Mouse (Mus musculus) layer of hippocampus, postnatal 36 days (tissue): ENCODE measurements at regions not wholly inside any gene's neighbourhood (a gene's known extent, or its start where the extent isn't known, plus 50 kb on each side); places are given as distances from the start of the nearest gene placed in this dataset.
A peak's percentile ranks its signal among the peaks of the same experiment; 100 is the strongest.
"Not testable (repeated sequence)": the region's sequence is repeated elsewhere in the genome, so short reads cannot be mapped to it uniquely, and the experiment has no call there.

Experiments
- DNase-seq, 2 experiments: peaks; one replicate each; pipeline ENCODE4 v3.0.0; 2022

DNA sequence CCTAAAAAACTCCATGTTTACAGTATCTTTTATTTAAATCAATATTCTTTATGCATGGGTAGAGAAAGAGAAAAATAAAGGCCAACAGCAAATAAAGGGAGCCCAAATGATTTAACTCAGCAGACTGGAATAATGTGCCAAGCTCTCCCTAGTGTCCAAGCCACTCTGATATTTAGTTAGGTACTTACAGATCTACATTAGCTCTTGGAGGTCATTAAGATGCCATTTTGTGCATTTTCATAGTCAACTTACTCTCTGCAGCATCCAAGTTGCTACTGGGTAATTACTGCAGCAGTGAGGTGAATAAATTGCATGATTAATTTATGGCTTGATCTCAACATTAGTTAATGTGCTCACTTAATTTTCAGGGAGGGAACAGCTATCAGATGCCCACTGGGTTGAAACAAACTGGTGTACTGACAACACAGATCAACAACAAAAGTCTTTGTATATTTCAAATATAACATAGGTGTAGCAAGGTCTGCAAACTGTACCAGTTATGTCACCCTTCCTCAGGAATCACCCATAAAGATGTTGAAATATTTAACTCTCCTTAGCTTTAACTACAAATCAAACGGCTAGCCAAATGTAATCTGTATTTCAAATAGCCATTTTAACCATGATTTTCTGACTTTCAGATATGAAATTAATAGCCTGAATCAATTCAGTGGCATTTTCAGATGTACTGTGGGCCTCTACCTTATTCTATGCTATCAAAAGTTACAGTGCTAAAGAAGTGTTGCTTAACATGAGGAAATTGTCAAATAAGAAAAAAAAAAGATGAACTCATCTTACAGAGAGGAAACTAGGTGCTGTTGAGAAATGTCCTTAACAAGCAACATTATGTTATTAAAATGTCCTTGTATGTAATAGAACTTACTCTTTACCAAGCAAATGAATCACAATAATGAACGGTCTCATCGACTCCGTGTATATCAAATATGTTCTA is 163.8 kb upstream of the Hapln1 start:
- DNase-seq = no peak

DNA sequence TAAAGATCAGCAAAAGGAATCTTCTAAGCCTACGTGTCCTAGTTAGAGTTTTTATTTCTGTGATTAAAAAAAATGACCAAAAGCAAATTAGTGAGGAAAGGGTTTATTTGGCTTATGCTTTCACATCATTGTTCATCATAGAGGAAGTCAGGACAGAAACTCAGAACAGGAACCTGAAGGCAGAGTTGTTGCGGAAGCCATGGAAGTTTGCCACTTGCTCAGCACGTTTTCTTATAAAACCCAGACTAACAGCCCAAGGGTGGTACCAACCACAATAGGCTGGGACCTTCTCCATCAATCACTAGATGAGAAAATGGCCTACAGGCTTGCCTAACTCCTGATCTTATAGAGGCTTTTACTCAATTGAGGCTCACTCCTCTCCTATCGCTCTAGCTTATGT is 161.2 kb upstream of the Hapln1 start:
- no peak for DNase-seq

DNA sequence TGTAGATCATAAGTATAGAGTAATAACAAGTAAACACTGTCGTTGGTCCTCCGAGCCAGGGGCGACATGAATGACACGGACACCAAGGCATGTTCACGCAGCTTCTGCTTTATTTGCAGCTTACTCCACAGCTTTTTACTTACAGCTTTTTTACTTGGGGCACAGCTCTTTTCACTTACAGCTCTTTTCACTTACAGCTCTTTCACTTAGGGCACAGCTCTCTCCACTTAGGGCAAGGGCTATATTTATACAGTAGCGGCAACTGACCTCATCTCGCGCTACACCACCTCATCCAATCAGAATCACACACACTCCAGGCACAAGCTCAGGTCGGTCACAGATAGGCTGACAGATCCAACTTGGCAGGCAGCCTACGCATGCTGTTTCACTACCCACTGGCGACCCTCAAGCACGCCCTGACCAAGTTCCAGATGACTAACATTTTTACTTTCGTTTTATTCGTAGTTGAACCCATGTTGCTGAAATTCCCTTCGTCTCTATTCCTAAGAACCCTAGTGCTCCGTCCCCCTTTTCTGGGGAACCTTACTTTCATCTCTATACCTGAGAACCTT is 155.9 kb upstream of the Hapln1 start:
- DNase-seq = not testable (repeated sequence)

- DNase-seq = peak; percentile 5 to 9
These were observed 154.9 kb upstream of the Hapln1 start for GRCm38 (mm10) chr13:89384598-89385145.

DNA sequence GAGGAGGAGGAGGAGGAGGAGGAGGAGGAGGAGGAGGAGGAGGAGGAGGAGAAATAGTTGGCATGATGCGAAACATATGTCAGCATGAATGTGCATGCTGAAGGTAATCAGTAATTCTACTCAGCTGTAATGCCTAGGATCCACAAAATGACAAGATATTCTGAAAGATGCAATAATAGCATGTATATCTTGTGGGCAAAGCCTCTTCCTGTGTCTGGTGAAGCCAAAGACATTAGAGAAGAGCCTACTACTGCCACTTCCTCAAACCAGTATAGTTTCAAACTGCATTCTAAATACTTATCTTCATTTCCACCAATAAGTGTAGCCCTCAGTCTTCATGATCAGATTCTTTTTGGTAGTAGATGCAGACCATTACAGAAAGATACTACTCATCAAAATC is 152.2 kb upstream of the Hapln1 start:
- DNase-seq = no peak

DNA sequence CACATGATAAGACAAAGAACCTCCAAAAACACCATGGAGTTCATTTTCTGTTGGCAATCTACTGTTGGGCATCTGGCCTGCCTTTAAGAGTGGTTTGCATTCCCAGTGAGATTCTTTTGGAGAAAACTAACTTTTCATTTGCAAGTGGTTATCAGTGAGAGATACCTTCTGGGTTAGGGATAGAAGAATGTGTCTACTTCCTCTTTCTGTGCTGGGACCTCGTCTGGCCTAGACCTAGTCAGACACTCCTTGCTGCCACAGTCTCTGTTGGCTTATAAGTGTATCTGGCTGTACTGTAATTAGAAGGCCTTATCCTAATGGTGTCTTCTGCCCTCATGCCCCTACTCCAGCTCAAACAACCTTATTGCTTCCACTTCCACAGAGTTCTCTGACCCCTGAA is 150.4 kb upstream of the Hapln1 start:
- no peak for DNase-seq

GRCm38 (mm10) chr13:89394717-89395344 is 144.8 kb upstream of the Hapln1 start:
- no peak for DNase-seq

- no peak for DNase-seq
These were observed 143.7 kb upstream of the Hapln1 start for GRCm38 (mm10) chr13:89395851-89396250.

DNA sequence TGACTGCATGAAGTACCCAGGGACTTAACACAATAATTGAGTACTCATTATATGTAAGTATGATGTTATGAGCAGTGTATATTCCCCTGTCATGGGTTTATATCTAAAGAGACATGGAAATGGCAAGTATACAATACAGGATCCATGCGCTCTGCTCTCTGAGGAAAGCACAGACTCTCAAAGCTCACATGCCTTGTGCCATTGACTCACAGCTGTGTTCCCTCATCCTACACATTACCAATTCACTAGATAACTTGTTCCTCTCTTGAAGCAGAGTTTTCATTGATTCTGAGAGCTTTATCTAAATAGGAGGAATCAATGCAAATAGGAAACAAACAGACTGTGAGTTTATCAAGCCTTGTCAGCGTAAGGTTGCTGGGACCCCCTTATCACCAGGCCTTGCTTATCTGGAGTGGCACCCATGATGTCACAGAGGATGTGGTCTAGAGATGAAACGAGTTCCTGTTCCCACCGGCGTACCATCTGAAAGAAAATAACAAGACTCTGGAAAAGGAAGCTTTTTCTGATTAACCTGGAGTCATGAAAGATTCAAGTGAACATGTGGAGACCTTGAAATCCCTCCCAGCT is 138.4 kb upstream of the Hapln1 start:
- no peak for DNase-seq

DNA sequence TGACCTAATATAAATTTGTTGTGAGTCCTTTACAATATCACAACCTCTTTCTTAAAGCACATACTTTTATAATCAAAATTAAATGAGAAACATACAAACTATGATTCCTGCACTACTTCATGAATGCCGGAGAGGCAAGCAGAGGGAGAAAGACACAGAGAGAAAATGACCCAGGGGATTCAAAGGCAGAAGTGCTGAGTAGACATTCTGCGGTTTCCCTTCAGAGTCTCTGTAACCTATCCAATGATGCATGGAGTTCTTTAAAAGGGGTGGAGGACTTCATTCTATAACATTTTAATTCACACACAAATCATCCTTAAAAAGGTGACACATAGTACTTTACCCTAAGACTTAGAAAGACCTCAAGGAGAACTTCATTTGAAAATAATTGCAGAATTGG is 129.1 kb upstream of the Hapln1 start:
- DNase-seq = no peak

- peak in 1 of 2 experiments; percentile 29 for DNase-seq
These were observed 126.7 kb upstream of the Hapln1 start for GRCm38 (mm10) chr13:89412768-89413487.

GRCm38 (mm10) chr13:89418804-89419203 is 120.8 kb upstream of the Hapln1 start:
- no peak for DNase-seq

DNA sequence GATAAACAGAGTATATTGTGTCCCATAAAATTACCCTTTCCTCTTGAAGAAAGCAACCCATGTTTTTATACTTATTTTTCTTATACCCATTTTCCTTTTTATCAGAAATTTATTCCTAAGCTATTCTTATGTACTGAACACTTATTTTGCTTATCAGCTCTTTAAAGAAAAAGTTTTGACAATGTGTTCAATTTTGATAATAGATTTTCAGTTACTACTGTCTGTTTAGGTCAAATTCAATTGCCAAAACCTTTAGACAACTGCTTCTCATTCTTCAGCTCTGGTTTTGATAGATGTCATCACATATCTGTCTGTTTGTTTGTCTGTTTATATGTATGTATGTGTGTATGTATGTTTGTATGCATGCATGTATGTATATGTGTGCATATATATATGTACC is 117.8 kb upstream of the Hapln1 start:
- DNase-seq = no peak

DNA sequence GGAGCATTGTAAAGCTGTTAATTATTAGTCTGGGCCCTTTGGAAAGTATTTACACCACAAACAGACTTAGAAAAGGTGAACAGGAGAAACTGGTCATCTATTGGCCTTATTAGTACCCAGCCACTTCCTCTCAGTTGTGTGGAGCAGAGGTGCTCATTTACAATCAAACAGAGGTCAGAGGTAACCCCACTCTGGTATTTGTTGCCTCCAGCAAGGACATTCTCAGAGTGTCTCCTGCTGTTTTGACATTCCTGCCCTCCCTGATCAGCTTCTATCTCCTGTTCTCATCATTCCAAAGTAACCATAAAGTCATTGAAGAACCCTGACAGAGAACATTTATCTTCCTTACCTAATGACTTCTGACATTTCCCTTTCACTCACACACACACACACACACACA is 116.1 kb upstream of the Hapln1 start:
- no peak for DNase-seq

DNA sequence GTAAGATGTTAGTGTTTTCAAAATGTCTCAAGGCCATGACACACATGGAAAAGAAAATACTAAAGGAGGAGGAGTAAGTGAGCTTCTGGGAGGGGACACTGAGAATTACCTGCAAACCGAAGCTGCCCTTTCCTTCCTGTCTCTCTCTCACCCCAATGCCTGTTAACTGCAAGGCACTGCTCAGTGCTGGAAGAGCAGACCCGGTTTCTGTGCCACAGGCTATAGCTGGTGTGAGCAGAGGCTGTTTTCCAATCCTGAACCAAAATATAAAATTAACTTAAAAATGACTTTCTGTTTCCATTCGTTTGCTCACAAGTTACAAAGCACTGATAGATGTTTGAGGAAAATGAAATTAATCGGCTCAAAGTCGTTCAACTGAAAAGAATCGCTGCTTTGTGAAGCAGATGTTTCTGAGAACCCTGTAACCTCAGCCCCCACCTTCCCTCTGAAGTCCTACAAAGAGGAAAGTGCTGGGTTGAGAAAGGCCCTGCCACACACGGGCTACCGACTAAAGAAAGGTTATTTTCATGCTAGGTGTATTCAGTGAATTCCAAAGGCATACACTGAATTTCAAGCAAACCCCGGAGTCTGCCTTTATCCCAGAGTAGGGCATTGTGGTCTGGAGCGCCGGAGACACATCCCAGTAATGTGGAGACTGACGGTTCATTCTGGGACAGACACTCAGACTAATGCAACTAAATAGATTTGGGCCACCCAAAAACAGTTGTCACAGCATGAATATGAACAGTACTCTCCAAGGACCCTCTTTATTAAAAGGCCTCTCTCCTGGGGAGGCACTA is 111.1 kb upstream of the Hapln1 start:
- no peak for DNase-seq

DNA sequence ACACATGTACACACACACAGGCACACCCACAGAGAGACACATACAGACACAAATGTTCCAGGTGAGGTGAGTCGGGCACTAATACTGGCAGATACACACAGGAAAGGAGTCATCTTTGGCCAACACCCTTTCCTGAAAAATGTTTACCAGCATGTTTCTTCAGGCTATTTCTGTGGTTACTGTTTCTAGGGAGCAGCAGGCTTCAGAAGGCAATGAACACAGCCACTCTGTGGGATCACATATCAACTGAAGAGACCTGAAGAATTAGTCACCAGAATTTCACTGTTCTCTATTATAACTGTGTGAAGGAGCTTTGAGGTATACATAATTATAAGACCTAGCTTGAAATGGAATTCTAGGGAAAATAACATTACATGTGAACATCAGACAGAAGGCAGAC is 94.7 kb upstream of the Hapln1 start:
- no peak for DNase-seq

DNA sequence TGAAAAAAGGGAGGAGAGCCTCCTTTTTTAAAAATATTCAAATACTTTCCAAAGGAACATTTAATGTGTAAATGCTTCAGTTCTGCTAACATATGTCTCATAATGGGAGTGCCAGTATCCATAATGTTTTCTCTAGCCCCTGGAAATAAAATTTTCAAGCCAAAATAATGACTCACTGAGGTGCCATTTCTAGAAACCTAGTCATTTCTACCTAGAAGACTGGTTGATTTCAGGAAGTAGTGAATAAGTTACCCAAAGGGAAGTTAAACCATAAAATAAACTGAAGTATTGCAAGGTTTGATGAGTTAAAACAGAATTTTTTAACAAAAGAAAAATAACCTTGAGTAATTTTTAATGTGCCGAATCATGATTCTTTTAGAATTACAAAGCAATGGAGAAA is 85.8 kb upstream of the Hapln1 start:
- no peak for DNase-seq

DNA sequence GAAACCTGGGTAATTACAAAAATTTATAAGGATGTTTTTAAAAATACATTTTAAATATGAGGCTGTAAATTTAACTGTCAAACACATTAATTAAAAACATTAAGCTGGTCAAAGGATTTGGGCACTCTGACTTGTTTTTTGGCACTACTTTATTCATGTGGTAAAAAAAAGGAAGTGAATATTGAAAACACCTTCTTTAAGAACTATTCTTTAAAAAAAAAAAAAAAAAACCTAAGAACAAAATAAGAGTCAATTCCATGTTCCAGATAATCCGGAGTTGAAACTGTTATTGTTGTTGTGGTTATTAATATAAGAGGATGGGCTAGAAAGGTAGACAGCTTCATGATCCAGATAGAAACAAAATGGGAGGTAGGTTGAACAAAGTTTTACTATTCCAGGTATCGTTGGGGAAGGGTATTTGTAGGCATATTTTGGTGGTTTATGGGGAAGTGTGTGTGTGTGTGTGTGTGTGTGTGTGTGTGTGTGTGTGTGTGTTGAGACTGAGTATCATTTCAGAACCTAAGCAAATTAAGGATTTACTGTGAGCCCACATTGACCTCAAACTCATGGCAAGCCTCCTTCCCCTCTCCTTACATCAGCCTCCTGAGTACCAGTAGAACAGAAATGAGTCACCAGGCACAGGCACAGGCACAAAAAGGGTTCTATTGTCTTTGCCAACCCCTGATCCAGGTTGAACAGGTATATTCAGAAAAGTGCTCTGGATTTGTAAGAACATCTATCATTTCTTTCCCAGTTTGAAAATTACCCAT is 85.2 kb upstream of the Hapln1 start:
- no peak for DNase-seq

- DNase-seq = no peak
These were observed 75.8 kb upstream of the Hapln1 start for GRCm38 (mm10) chr13:89463746-89464145.
